Mouse (Mus musculus) hindbrain, embryonic 15.5 days (tissue): ENCODE measurements at regions not wholly inside any gene's neighbourhood (a gene's known extent, or its start where the extent isn't known, plus 50 kb on each side); places are given as distances from the start of the nearest gene placed in this dataset.

Experiments used
- ATAC-seq: fragments of 200-750 bp; cut with Nextera tagmentation; 2 replicates; pipeline ENCODE4 v1.8.0; 2017; ENCODE audit warnings: low read depth, moderate number of reproducible peaks, moderate TSS enrichment; ENCODE audit not compliant: low FRiP score
- H3K27ac ChIP-seq: fragments of 300-500 bp; sonication (generic); replicated peaks from 2 replicates; pipeline ENCODE4 v1.5.1; 2015; ENCODE audit warnings: mild to moderate bottlenecking, inconsistent platforms
- H3K27me3 ChIP-seq: fragments of 300-500 bp; sonication (generic); 2 replicates; pipeline ENCODE4 v1.6.1; 2015; ENCODE audit warnings: control low read depth, inconsistent platforms
- H3K36me3 ChIP-seq: fragments of 300-500 bp; sonication (generic); 2 replicates; pipeline ENCODE4 v1.6.1; 2015; ENCODE audit warnings: control low read depth, inconsistent platforms
- H3K4me1 ChIP-seq: fragments of 300-500 bp; sonication (generic); replicated peaks from 2 replicates; pipeline ENCODE4 v1.6.1; 2015; ENCODE audit warnings: control low read depth, inconsistent platforms
- H3K4me2 ChIP-seq: fragments of 300-500 bp; sonication (generic); 2 replicates; pipeline ENCODE4 v1.6.1; 2015; ENCODE audit warnings: moderate library complexity, mild to moderate bottlenecking, inconsistent platforms
- H3K4me3 ChIP-seq: fragments of 300-500 bp; sonication (generic); 2 replicates; pipeline ENCODE4 v1.5.1; 2015; ENCODE audit warnings: mild to moderate bottlenecking, inconsistent platforms
- H3K9ac ChIP-seq: fragments of 300-500 bp; sonication (generic); 2 replicates; pipeline ENCODE4 v1.6.1; 2015; ENCODE audit warnings: inconsistent platforms
- H3K9me3 ChIP-seq: fragments of 300-500 bp; sonication (generic); 2 replicates; pipeline ENCODE4 v1.6.1; 2016; ENCODE audit warnings: control low read depth, inconsistent platforms
- WGBS: fragments of 180-500 bp; shearing (Covaris S2); methylation state at CpG from one replicate; pipeline ENCODE4 v1.1.7; 2015; 5-methylcytosine and 5-hydroxymethylcytosine counted together

DNA sequence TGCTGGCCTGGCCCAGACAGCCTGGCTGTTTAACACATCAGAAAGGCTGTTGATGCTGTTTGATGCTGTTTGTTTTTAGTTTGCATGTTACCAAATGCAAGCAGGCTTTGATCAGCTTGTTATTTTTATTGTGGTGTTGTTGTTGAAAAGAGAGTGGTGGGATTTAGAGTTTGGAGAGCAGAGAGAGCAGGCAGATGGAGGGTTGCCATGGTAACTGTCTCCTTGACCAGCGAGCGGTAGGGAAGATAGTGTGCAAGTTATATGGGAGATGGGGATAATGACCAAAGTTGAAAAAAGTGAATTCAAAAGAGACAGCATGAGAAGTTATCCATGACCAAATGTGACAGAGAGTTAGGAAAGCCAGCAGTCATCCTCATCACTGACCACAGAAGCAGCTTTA, 83.3 kb downstream of the Cmc2 start:
- H3K4me1 ChIP-seq = 0 out of 2 replicates have a peak, but pooled peaks cover 6% of the 10 kb centered on the region
- no peak overlapping the region for H3K4me2 ChIP-seq
- H3K27ac ChIP-seq = no peak overlapping the region
- no peak overlapping the region for H3K9ac ChIP-seq
- H3K4me3 ChIP-seq = no peak overlapping the region
- no peaks in the 10 kb centered on the region for H3K9me3 ChIP-seq
- no peak for ATAC-seq
- no peaks in the 10 kb centered on the region for H3K36me3 ChIP-seq
- WGBS = 29% methylated on average over 2 of the region's 2 CpGs
- H3K27me3 ChIP-seq = no peaks in the 10 kb centered on the region

DNA sequence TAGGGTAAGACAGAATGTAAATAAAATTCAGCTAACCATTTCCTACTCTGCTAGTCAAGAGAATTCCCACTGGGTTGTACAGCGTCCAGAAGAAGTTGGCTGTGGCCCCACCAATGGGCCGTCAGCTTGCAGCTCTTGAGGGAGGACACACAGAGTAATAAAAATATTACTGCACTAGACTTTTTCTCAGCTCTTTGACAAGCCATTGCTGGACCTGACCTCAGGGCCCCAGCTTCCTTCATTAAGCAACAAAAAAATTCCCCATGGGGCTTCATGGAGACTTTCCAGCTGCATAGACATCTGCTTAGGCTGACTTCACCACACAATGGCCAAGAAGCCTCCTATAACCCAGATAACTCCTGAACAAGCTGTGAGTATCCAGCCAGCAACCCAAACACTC, 89.1 kb downstream of the Cmc2 start:
- no peak overlapping the region for H3K9ac ChIP-seq
- no peak for ATAC-seq
- H3K27ac ChIP-seq = no peak overlapping the region
- H3K4me1 ChIP-seq = no peaks in the 10 kb centered on the region
- no peak overlapping the region for H3K4me2 ChIP-seq
- no peaks in the 10 kb centered on the region for H3K36me3 ChIP-seq
- no peaks in the 10 kb centered on the region for H3K27me3 ChIP-seq
- 61% methylated on average over 2 of the region's 2 CpGs for WGBS
- H3K4me3 ChIP-seq = no peak overlapping the region
- no peaks in the 10 kb centered on the region for H3K9me3 ChIP-seq

DNA sequence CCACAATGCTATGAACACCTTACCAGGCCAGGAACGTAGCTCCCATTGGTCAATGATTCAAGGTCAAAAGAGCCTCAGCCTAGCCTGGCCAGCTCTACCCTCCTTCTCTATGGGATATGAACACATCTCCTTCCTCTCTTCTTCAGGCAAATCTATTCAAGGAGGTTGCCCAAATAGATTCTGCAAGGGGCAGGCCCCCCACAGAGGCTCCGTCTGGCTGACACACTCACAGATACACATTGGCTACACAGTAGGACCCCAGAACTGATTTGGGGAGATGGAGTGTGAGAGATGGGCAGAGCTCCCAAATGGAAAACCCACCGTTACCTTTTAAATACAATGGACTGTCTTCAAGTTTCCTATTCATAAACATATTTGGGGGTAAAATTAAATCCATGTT, 91.6 kb downstream of the Cmc2 start:
- H3K36me3 ChIP-seq = no peaks in the 10 kb centered on the region
- H3K4me3 ChIP-seq = no peak overlapping the region
- H3K27ac ChIP-seq = no peak overlapping the region
- H3K9me3 ChIP-seq = no peaks in the 10 kb centered on the region
- H3K27me3 ChIP-seq = no peaks in the 10 kb centered on the region
- H3K9ac ChIP-seq = no peak overlapping the region
- WGBS = 76% methylated on average over 3 of the region's 3 CpGs
- no peak overlapping the region for H3K4me2 ChIP-seq
- H3K4me1 ChIP-seq = no peaks in the 10 kb centered on the region
- no peak for ATAC-seq

DNA sequence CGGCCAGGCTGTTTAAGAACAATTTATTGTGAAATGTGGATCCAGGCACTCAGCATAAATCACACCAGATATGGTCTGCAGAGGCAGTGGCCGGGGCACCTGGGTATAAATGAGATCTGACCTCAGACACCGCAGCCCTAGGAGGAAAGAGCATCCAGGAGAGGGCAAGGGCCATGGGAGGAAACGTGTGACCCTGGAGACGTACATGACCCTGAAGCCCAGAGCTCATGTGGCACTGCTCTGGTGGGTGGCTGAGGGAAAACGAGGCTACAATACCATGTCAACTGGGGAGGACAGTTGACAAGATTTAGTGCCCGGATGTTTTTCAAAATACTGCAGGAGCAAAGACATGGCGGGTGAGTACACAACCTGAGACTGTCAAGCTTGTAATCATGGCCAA, 93.0 kb downstream of the Cmc2 start:
- ATAC-seq = no peak
- no peak overlapping the region for H3K4me2 ChIP-seq
- no peaks in the 10 kb centered on the region for H3K36me3 ChIP-seq
- WGBS = 79% methylated on average over 8 of the region's 8 CpGs
- H3K4me3 ChIP-seq = no peak overlapping the region
- H3K4me1 ChIP-seq = no peaks in the 10 kb centered on the region
- no peaks in the 10 kb centered on the region for H3K27me3 ChIP-seq
- 0 out of 2 replicates have a peak, but pooled peaks cover 4% of the 10 kb centered on the region for H3K9me3 ChIP-seq
- H3K27ac ChIP-seq = no peak overlapping the region
- no peak overlapping the region for H3K9ac ChIP-seq

DNA sequence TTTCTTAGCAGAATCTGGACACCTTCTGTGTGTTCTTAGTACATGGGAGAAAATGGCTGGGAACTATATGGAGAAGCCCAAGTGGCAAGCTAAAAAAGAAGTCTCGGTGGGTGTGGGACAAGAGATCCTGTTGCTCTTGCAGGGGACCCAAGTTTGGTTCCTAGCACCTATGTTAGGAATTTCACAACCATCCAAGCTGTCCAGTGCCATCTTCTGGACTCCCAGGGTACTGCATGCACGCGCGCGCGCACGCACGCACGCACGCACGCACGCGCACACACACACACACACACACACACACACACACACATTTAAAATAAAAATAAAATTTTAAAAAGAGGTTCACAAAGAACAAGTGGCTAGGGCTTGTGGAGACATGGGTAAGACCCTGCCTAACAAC, 94.1 kb downstream of the Cmc2 start:
- ATAC-seq = no peak
- 97% methylated on average over 13 of the region's 13 CpGs for WGBS
- Histone ChIP-seq H3K36me3 (no peaks in the 10 kb centered on the region), H3K27me3 (no peaks in the 10 kb centered on the region), H3K9me3 (0 out of 2 replicates have a peak, but pooled peaks cover 4% of the 10 kb centered on the region), H3K27ac (no peak overlapping the region), H3K4me1 (no peaks in the 10 kb centered on the region), H3K9ac (no peak overlapping the region), H3K4me2 (no peak overlapping the region), H3K4me3 (no peak overlapping the region)

DNA sequence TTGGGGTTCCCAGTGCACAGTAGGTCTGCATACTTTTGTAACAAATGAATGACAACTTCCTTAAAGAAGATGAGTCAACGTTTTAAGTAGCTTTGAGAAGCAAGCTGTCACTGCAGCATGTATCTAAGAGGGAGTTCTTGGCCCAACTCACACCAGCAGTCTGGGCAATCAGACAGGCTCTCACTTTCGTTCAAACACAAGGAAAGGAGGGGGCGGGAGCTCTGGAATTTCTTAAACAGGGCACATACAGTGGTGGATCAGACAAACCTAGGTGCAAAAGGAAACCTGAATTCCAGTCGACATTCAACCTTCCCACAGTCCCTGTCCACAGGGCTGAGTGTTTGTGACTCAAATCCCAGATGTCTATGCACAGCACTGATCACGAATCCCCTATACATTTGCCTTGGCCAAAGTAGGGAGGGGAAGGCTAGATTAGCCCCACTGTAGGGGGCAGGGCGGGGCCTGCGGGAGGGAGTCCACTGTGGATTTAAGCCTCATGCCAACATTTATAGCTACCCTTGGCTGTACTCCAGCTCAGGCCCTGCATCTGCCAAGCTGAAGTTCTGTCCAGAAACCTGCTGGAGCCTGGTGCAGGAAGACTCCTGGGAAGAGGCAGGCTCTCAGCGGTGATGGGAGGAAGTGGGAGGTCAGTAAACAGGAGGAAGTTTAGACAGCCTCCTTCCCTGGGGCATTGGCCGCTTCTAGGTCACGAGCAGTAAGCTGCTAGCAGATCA, 81.5 kb upstream of the Cdyl2 start:
- peak; percentile 63; the same call in 1 of the 2 replicates for ATAC-seq
- 53% methylated on average over 10 of the region's 10 CpGs for WGBS

DNA sequence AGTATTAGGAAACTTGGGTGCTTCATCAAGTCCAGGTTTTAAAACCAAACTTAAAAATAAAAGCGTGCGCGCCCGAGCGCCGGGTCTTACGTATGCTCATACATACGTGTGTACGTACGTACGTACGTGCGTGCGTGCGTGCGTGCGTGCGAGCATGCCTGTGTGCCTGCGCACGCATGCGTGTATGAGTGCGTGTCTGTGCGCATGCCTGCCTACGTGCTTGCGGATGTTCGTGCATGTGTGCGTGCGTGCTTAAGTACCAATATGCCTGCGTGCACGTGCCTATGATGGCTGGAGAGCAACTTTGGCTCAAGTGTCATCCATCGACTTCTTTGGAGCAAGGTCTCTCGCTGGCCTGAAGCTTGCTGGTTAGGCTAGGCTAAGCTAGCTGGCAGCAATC, 68.5 kb upstream of the Cdyl2 start:
- Histone ChIP-seq H3K4me2 (no peak overlapping the region), H3K27me3 (no peaks in the 10 kb centered on the region), H3K4me1 (no peaks in the 10 kb centered on the region), H3K27ac (no peak overlapping the region), H3K4me3 (no peak overlapping the region), H3K9me3 (no peaks in the 10 kb centered on the region), H3K36me3 (no peaks in the 10 kb centered on the region), H3K9ac (no peak overlapping the region)
- 96% methylated on average over 32 of the region's 32 CpGs for WGBS
- ATAC-seq = no peak

More for the DNA sequence above, 81.5 kb upstream of the Cdyl2 start:
- H3K27ac ChIP-seq = no peak overlapping the region
- H3K36me3 ChIP-seq = no peaks in the 10 kb centered on the region
- H3K4me3 ChIP-seq = no peak overlapping the region
- H3K4me2 ChIP-seq = no peak overlapping the region
- H3K27me3 ChIP-seq = no peaks in the 10 kb centered on the region
- no peaks in the 10 kb centered on the region for H3K4me1 ChIP-seq
- H3K9me3 ChIP-seq = no peaks in the 10 kb centered on the region
- no peak overlapping the region for H3K9ac ChIP-seq

DNA sequence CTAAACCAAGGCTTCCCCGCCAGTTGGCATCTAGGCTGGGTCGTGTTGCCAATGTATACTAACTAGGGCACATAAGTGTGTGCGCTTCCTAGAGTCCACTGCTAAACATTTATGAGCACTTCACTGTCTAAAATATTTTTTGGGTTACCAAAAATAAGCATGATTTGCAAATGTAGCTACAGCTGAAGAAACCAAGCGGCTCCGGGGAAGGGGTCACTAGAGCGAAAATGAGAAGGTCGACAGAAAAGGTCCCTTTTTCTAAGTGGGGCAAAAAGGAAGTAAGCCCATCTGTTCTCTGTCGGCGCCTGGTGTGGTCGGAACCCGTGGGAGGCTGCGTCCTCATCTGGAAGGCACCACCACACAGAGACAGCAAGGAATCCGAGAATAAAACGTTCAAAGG, 67.8 kb upstream of the Cdyl2 start:
- Histone ChIP-seq H3K27me3 (no peaks in the 10 kb centered on the region), H3K9me3 (no peaks in the 10 kb centered on the region), H3K27ac (no peak overlapping the region), H3K36me3 (no peaks in the 10 kb centered on the region), H3K4me3 (no peak overlapping the region), H3K4me2 (no peak overlapping the region), H3K9ac (no peak overlapping the region), H3K4me1 (no peaks in the 10 kb centered on the region)
- no peak for ATAC-seq
- WGBS = 90% methylated on average over 14 of the region's 14 CpGs

DNA sequence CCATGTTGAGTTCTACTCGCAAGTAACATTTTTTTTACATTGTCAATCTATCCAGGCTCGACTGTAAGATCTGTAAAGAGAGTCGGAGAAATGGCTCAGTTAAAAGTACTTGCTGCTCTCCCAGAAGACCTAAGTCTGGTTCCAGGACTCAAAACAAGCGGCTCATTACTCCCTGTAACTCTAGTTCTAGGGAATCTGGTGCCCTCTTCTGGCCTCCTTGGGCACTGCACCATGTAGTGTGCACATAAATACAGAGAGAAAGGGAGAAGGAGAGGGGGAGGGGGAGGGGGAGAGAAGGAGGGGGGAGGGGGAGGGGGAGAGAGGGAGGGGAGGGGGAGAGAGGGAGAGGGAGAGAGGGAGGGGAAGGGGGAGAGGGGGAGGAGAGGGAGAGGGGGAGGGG, 66.2 kb upstream of the Cdyl2 start:
- Histone ChIP-seq H3K9me3 (no peaks in the 10 kb centered on the region), H3K4me3 (no peak overlapping the region), H3K27me3 (no peaks in the 10 kb centered on the region), H3K9ac (no peak overlapping the region), H3K4me1 (no peaks in the 10 kb centered on the region), H3K27ac (no peak overlapping the region), H3K36me3 (no peaks in the 10 kb centered on the region), H3K4me2 (no peak overlapping the region)
- WGBS = 97% methylated on average over 4 of the region's 4 CpGs
- no peak for ATAC-seq

DNA sequence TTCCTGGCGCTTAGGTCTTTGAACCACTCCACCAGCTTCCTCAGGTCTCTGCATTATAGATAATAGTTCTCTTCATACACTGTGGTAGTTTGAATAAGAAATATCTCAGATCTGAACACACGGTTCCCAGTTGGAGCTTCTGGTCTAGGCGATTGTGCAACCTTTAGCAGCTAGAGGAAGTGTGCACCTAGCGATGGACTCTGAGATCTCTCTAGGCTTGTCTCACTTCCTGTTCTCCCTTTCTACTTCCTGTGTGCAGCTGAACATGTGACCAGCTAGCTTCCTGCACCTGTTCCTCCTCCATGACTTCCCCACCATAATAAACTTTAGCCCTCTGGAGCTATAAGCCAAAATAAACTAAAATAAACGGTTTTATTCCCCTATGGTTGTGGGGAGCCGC, 62.9 kb upstream of the Cdyl2 start:
- 94% methylated on average over 6 of the region's 6 CpGs for WGBS
- no peaks in the 10 kb centered on the region for H3K36me3 ChIP-seq
- no peaks in the 10 kb centered on the region for H3K9me3 ChIP-seq
- H3K9ac ChIP-seq = no peak overlapping the region
- no peaks in the 10 kb centered on the region for H3K27me3 ChIP-seq
- no peak for ATAC-seq
- H3K4me1 ChIP-seq = no peaks in the 10 kb centered on the region
- no peak overlapping the region for H3K4me2 ChIP-seq
- H3K27ac ChIP-seq = no peak overlapping the region
- no peak overlapping the region for H3K4me3 ChIP-seq

DNA sequence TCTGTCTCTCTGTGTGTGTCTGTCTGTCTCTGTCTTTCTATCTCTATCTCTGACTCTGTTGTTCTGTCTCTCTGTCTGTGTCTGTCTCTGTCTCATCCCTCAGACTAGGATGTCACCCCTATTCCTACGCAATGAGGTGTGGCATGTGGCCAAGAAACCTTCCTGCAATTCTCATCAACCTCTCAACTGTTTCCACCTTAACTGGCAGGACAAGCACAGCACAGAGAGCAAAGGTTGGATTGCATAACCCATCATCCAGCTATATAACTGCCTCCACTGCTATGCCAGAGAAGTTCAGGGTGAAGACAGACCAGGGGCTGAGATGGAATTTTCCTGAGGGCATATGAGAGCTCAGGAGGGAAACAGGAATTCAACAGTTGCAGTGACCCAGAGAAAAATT, 60.3 kb upstream of the Cdyl2 start:
- Histone ChIP-seq H3K27ac (no peak overlapping the region), H3K36me3 (no peaks in the 10 kb centered on the region), H3K4me3 (no peak overlapping the region), H3K27me3 (no peaks in the 10 kb centered on the region), H3K9ac (no peak overlapping the region), H3K4me2 (no peak overlapping the region), H3K9me3 (no peaks in the 10 kb centered on the region), H3K4me1 (no peaks in the 10 kb centered on the region)
- WGBS = 70% methylated on average over 1 of the region's 1 CpGs
- no peak for ATAC-seq

DNA sequence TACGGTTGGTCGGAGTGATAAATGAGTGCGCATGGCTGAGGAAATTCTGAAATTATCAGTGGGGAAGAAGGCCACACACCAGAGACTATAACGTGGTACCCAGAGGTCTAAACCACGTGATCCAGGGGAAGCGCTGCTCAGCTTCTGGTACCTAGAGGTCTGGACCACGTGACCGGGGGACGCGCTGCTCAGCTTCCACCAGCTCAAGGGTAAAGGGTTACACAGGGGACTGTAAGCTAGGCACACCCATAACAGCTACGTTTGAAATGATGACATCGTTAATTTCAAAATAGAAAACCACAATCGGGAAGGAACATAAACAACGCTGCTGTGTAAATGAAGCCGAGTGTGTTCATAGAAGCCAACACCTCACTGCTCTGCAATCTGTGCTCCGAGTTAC, 57.5 kb upstream of the Cdyl2 start:
- no peaks in the 10 kb centered on the region for H3K36me3 ChIP-seq
- H3K4me1 ChIP-seq = no peaks in the 10 kb centered on the region
- H3K27ac ChIP-seq = no peak overlapping the region
- no peaks in the 10 kb centered on the region for H3K27me3 ChIP-seq
- no peak overlapping the region for H3K9ac ChIP-seq
- no peaks in the 10 kb centered on the region for H3K9me3 ChIP-seq
- no peak overlapping the region for H3K4me2 ChIP-seq
- no peak for ATAC-seq
- no peak overlapping the region for H3K4me3 ChIP-seq
- WGBS = 80% methylated on average over 16 of the region's 16 CpGs
